Mouse (Mus musculus) erythroid progenitor cell, adult 5-6 weeks (primary cell): Measurements from ENCODE around the gene Zfp787. TPM values are rescaled to one million over a fixed set of nuclear protein-coding genes. Genes with fewer than 3 reads are reported as not detected.

Experiments used
- ATAC-seq: replicated peaks from 2 replicates; pipeline ENCODE4 v1.8.0; 2016; ENCODE audit warnings: moderate number of reproducible peaks, mild to moderate bottlenecking, moderate TSS enrichment, inconsistent platforms; ENCODE audit not compliant: poor library complexity, low FRiP score, severe bottlenecking
- total RNA-seq, 2 experiments: library from RNA; stranded (forward) in 1 of 2; stranded (reverse) in 1 of 2; fragments of 150-400 nt in 1 of 2; fragments of 186-747, 209-891 nt in 1 of 2; gene quantifications; 2 replicates each; pipeline versions ENCODE4 v1.2.3 to v1.2.4; 2015 to 2017; ENCODE audit warnings: low replicate concordance in 2 of 2

Gene Zfp787
- total RNA-seq, 2 experiments from 2014 or later: 7.6 to 16.8 TPM

- ATAC-seq: no peak
These were observed 14.6 kb upstream of the Zfp787 start for GRCm38 (mm10) chr7:6170391-6170790.

- no peak for ATAC-seq
These were observed 13.6 kb upstream of the Zfp787 start for GRCm38 (mm10) chr7:6169403-6169802.

- no peak for ATAC-seq
These were observed 8.9 kb upstream of the Zfp787 start for GRCm38 (mm10) chr7:6164671-6165070.

- ATAC-seq: no peak
These were observed 6.4 kb upstream of the Zfp787 start for GRCm38 (mm10) chr7:6162172-6162571.

- no peak for ATAC-seq
These were observed 5.7 kb upstream of the Zfp787 start for GRCm38 (mm10) chr7:6161541-6161940.

- ATAC-seq: no peak
These were observed 3.8 kb upstream of the Zfp787 start for GRCm38 (mm10) chr7:6159604-6160003.

- no peak for ATAC-seq
These were observed 1.7 kb upstream of the Zfp787 start for GRCm38 (mm10) chr7:6157479-6157878.

GRCm38 (mm10) chr7:6156901-6157472 lies 1.2 kb upstream of the Zfp787 start:
- no peak for ATAC-seq

GRCm38 (mm10) chr7:6155031-6155872 lies 545 bp downstream of the Zfp787 start:
- ATAC-seq: peak; percentile 53

GRCm38 (mm10) chr7:6154164-6154563 lies 1.6 kb downstream of the Zfp787 start:
- ATAC-seq: no peak

- ATAC-seq: no peak
These were observed 2.7 kb downstream of the Zfp787 start for GRCm38 (mm10) chr7:6153131-6153530.

- no peak for ATAC-seq
These were observed 3.8 kb downstream of the Zfp787 start for GRCm38 (mm10) chr7:6152036-6152435.

- no peak for ATAC-seq
These were observed 4.5 kb downstream of the Zfp787 start for GRCm38 (mm10) chr7:6151266-6151665.

- no peak for ATAC-seq
These were observed 8.1 kb downstream of the Zfp787 start for GRCm38 (mm10) chr7:6147688-6148087.

- 0 out of 2 replicates have a peak, but pooled peaks have one; percentile 16 for ATAC-seq
These were observed 8.8 kb downstream of the Zfp787 start for GRCm38 (mm10) chr7:6146982-6147325.

GRCm38 (mm10) chr7:6146194-6146981 lies 9.4 kb downstream of the Zfp787 start:
- ATAC-seq: no peak

GRCm38 (mm10) chr7:6145423-6146188 lies 10.2 kb downstream of the Zfp787 start:
- no peak for ATAC-seq

- ATAC-seq: no peak
These were observed 11.7 kb downstream of the Zfp787 start for GRCm38 (mm10) chr7:6143991-6144531.

GRCm38 (mm10) chr7:6139295-6139694 lies 16.5 kb downstream of the Zfp787 start:
- ATAC-seq: no peak

GRCm38 (mm10) chr7:6136497-6136896 lies 19.3 kb downstream of the Zfp787 start:
- ATAC-seq: no peak
